Mouse (Mus musculus) lung, adult 2 months (tissue): ENCODE measurements around the gene Abcc3. TPM values are rescaled to one million over a fixed set of nuclear protein-coding genes. Genes with fewer than 3 reads are reported as not detected.

Experiments used
- DNase-seq: peaks from one replicate; pipeline ENCODE4 v3.0.0; 2022
- H3K4me1 ChIP-seq: fragments of 200-500 bp; 2 replicates; pipeline ENCODE4 v1.6.1; 2011; ENCODE audit warnings: low read length; ENCODE audit not compliant: control insufficient read depth, insufficient read depth
- H3K4me3 ChIP-seq: fragments of 200-500 bp; replicated peaks from 2 replicates; pipeline ENCODE3; 2011; ENCODE audit warnings: low read depth, mild to moderate bottlenecking, control low read depth, low read length; ENCODE audit errors: extremely low read depth
- CTCF ChIP-seq: fragments of 200-500 bp; IDR thresholded peaks from 2 replicates; pipeline ENCODE4 v1.5.1; 2011; ENCODE audit warnings: mild to moderate bottlenecking, low read length, control low read depth; ENCODE audit not compliant: insufficient read depth
- POLR2A ChIP-seq: fragments of 200-500 bp; IDR thresholded peaks from 2 replicates; pipeline ENCODE4 v1.6.1; 2011; ENCODE audit warnings: low read depth, mild to moderate bottlenecking, control low read depth, low read length, borderline replicate concordance; ENCODE audit errors: extremely low read depth
- WGBS: fragments of 180-500 bp; shearing (Covaris S2); methylation state at CpG from one replicate; pipeline ENCODE4 v1.1.7; 2018; 5-methylcytosine and 5-hydroxymethylcytosine counted together
- polyA plus RNA-seq: library from polyadenylated mRNA; depleted of rRNA; stranded (reverse); fragments of >200 nt; gene quantifications from 2 replicates; pipeline ENCODE4 v1.2.3, GENCODE M21; 2012; rRNA removed

Gene Abcc3
- polyA plus RNA-seq = 47.6 and 57.9 TPM in 2 replicates

DNA sequence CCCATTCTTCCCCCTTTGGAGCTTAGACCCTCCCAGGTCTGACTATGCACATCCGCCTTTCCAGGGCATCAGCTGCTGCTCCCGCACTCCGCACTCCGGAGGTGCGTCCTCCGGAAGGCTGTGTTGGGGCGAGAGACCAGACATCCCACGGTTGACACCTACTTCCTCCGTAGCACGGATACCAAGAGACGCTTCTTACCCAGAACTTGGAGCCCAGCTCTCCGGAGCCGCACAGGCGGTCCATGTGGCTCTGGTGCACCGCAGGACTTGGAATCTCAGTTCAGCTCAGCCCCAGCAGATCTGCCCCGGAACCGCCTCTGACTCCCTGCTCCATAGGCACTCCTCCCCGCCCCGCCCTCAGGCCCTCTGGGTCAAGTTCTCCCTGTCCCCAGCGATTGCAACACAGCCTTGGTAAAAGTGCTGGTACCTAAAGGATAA is at the start of gene Abcc3:
TSS of gene Abcc3 (minus strand) at position 326 of the 438 bp plus-strand sequence.
- TF ChIP-seq POLR2A (0 out of 2 replicates have a peak, but pooled peaks have one; percentile 23), CTCF (no peak)
- DNase-seq = peak; percentile 73
- H3K4me1 ChIP-seq = no peaks in the 10 kb centered on the region; the same call in 1 of the 2 replicates
- 4% methylated on average over 20 of the region's 20 CpGs for WGBS
- H3K4me3 ChIP-seq = peak within 1 kb of the TSS; percentile 11

DNA sequence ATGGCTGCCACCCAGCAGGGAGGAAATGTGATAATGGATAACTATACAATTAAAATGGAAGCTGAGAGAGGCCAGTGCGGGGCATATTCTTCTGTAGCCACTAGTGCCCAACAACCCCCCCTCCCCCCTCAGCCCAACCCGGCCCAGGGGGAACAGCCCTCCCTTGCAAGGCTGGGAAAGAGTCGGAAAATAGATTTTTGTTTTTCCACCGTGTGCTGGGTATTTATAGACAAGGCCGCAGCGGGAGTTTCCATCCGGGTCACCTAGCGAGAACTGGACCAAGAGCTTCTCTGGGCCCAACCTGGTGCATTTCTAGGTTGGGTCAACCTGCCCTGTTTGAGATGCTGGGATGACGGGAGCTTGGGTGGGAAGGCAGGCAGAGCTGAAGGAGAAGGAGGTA is 49.0 kb upstream of the Abcc3 start:
- H3K4me1 ChIP-seq = no peaks in the 10 kb centered on the region
- no peak for DNase-seq
- TF ChIP-seq POLR2A = no peak
- no peak overlapping the region for H3K4me3 ChIP-seq
- WGBS = 70% methylated on average over 9 of the region's 9 CpGs

DNA sequence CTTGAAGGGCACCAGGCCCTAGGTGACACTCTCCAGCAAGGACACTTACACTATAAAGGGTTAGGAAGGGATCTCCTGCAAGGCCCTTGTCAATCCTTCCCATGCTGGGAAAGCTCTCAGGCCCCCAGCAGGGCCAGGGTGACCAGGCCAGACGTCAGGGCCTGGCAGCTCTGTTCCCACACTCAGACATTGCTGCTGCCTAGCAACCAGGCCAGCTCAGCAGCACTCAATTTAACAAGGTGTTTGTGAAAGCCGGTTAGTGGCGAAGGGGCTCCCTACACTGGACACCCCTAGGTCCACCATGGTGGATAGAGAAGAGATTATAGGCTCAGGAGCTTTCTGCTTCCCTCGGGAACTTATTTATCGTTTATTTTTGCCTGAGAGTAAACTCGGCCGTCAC is 48.3 kb upstream of the Abcc3 start:
- H3K4me1 ChIP-seq = no peaks in the 10 kb centered on the region
- no peak for DNase-seq
- WGBS = 44% methylated on average over 7 of the region's 7 CpGs
- H3K4me3 ChIP-seq = no peak overlapping the region
- TF ChIP-seq CTCF (no peak), POLR2A (no peak)

DNA sequence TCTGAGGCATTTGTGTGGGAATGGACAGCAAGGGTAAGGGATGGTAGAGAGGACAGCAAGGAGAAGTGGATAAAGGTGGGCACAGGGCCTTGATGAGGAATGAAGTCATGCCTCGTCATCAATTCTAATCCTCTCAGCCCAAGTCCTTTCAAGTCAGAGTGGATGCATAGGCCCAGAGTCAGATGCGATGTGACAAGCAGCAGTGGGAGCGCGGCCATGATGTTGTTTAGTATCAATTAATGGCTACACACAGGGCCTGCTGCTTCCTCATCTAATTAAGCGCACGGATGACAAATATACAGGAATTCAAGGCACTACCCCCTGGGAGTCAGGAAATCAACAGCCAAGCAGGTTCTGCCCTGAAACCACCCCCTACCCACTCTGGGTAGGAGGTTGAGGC is 47.6 kb upstream of the Abcc3 start:
- H3K4me3 ChIP-seq = no peak overlapping the region
- H3K4me1 ChIP-seq = no peaks in the 10 kb centered on the region
- WGBS = 87% methylated on average over 6 of the region's 6 CpGs
- no peak for TF ChIP-seq POLR2A
- TF ChIP-seq CTCF = no peak
- DNase-seq = no peak

DNA sequence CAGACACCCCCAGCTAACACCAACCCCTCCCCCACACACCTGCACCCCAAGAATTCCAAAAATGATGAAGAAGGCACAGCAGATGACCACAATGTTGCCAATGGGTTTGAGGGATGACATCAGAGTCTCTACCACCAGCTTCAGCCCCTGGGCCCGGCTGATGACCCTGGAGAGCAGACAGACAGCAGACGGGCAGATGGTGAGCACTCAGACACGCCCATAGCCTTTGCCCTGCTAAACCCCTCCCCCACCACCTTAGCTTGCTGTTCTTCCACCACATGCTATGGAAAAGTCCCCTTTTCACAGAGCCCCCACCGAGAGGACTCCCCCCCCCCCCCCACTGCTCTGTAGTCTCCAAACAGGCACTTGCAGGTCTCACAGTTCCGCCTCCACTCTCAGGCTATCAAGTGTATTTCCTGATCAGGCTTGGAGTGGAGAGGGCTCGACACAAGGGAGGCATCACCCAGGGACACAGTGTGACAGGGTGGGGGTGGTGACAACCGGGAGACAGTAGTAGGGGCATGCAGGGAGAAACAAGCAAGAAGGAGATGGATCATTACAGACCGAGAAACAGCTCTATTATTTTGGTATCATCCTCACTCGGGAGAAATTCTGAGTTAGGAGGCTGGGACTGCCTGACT is 36.3 kb upstream of the Abcc3 start:
- no peak overlapping the region for H3K4me3 ChIP-seq
- 36% methylated on average over 9 of the region's 9 CpGs for WGBS
- no peaks in the 10 kb centered on the region for H3K4me1 ChIP-seq
- DNase-seq = no peak
- no peak for TF ChIP-seq POLR2A

DNA sequence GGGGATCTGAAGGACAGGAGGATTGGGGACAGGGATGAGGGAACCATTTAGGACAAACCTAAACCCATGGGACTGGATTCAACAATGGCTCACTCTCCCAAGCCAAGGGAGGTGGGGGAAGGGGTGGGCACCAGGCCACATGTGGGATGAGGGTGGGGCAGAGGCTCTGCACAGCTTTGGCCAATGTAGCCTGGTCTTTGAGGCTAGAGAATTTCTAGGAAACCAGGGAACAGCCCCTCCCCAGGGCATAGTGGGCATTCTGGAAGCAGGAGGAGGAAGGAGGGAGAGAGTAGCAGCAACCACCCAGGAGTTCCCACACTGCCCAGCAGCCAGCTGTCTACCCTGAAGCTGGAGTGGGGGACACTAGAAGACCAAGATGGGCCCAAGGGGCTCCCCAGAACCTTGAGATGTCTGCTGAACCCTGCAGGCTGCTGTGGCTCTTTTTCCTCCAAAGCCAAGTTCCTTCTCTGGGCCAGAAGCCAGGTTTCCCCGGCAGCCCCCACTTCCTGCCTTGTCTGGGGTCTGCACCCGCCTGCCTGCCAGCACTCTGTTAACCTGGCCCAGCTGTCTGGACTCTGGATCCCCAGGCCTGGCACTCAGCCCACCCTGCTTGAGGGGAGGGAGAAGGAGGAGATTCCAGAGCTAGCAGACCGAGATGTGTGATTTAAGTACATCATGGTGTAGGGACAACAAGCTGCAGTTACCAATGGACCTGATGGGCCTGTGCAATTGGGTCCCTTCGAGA is 35.5 kb upstream of the Abcc3 start:
- H3K4me1 ChIP-seq = no peaks in the 10 kb centered on the region
- TF ChIP-seq CTCF (no peak), POLR2A (no peak)
- DNase-seq = no peak
- WGBS = 2% methylated on average over 4 of the region's 4 CpGs
- no peak overlapping the region for H3K4me3 ChIP-seq

DNA sequence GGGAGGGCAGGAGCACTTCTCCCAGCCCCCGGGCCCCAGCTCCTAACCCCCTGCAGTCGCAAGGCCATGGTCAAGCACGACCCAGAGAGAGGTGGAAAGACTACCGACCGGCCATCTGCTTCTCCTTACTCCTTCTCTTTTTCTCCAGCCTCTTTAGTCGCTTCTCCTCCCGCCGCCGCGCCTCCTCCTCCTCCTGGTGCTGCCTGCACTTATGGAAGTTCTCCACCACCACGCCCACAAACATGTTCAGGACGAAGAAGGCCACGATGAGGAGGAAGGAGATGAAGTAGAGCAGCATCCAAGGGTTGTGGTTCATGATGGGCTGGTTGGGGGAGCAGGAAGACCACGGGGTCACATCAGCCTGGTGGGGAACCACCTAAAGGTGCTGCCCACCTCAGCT is 32.9 kb upstream of the Abcc3 start:
- Histone ChIP-seq H3K4me1 (no peaks in the 10 kb centered on the region), H3K4me3 (no peak overlapping the region)
- 55% methylated on average over 14 of the region's 14 CpGs for WGBS
- TF ChIP-seq POLR2A = no peak
- TF ChIP-seq CTCF = no peak
- no peak for DNase-seq

DNA sequence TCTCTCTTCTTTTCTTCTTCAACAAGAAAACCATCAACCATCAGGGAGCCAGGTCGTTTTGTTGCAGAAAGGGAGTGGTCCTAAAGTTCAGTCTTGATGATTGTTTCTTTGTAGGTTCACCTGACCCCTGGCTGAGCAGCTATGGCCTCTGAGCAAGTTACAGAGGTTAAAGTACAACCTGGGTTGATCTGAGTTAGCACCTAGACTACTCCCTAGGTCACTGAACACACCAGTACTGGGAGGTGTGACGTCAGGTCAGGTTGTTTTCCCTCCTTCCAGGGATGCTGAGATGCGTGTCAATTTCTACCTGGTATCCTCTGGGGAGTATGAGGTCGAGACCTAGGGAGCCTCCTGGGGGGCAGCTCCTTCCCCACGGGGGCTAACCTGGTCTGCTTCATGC is 32.4 kb upstream of the Abcc3 start:
- TF ChIP-seq POLR2A (no peak), CTCF (no peak)
- WGBS = 57% methylated on average over 5 of the region's 5 CpGs
- Histone ChIP-seq H3K4me1 (no peaks in the 10 kb centered on the region), H3K4me3 (no peak overlapping the region)
- no peak for DNase-seq

DNA sequence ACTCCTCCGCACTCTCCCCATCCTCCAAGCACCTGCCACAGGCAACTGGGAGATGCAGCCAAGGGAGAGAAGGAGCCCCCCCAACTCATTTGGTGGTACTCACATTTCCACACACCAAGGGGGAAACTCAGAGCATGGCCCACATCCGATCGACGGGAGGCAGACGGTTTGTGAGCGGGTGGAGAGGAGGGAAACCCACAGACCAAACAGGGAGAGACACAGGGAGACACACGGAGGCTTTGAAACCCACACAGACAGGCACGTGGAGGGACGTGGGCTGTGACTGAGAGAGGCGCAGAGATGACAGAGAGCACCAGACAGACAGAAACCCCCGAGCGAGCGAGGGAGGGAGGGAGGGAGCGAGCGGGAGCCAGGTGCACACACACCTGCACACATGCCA is 31.6 kb upstream of the Abcc3 start:
- TF ChIP-seq CTCF = no peak
- no peak for TF ChIP-seq POLR2A
- no peaks in the 10 kb centered on the region for H3K4me1 ChIP-seq
- no peak overlapping the region for H3K4me3 ChIP-seq
- 57% methylated on average over 15 of the region's 15 CpGs for WGBS
- no peak for DNase-seq

DNA sequence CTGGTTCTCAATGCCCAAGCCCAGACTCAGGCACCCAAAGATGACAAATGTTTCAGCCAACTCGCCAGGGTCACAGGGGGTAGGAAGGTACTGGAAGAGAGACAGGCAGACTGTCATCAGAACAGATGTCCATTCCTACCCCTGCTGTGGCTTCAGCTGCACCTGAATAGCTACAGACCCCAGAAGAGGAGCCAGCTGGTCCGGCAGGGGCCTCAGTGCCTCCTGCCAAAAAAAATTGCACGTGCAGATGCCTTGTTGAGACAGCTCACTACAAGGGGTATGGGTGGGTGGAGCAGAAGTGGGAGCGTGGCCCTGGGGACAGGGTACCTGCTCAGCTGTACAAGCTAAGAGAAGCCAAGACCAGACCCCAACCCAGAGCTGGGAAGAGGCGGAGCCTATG is 31.1 kb upstream of the Abcc3 start:
- TF ChIP-seq CTCF (no peak), POLR2A (no peak)
- WGBS = 67% methylated on average over 5 of the region's 5 CpGs
- Histone ChIP-seq H3K4me3 (no peak overlapping the region), H3K4me1 (no peaks in the 10 kb centered on the region)
- DNase-seq = no peak
